Mouse (Mus musculus): Measurements from ENCODE around the gene Gatad1. TPM values are rescaled to one million over a fixed set of nuclear protein-coding genes. Genes with fewer than 3 reads are reported as not detected.

Gene Gatad1
- polyA plus RNA-seq (2015; fragmentation: Nextera tagmentation; extraction: Ambion mirVana): 45.7 and 46.0 TPM in 2 replicates

DNA sequence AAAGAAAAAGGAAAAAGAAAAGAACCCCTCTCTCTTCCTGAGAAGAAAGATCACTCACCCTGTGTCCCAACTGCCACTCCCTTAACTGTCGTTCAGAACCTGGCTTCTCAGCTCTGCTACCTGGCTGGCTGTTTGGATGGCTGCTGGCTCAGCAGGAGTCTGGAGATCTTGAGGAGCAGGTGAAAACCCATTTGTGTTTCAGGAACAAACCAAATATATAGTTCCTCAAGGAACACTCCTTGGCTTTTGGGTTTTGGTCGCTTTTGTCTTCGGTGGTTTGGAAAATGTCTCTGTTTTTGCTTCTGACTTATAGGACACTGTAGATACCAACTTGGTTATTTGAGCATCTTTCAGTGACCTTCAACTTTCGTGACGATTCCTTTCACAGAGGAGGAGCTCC is at the start of gene Gatad1:
TSS of gene Gatad1 (minus strand) at position 101 of the 400 bp plus-strand sequence.
- H3K4me1 ChIP-seq (ENCODE audit: control insufficient read depth, insufficient read depth, low read length): no peaks in the 10 kb centered on the region
- no peak within 1 kb of the TSS for H3K27ac ChIP-seq (ENCODE audit: low read length)
- H3K36me3 ChIP-seq (ENCODE audit: control insufficient read depth, insufficient read depth, low read length): no peaks in the 10 kb centered on the region
- H3K9ac ChIP-seq (ENCODE audit: low read length): no peak within 1 kb of the TSS
- H3K4me2 ChIP-seq (ENCODE audit: low read depth, low read length): no peak within 1 kb of the TSS
- H3K9me3 ChIP-seq (replicated peaks; ENCODE audit: control insufficient read depth, low read length): no peaks in the 10 kb centered on the region
- no peak within 1 kb of the TSS for H3K4me3 ChIP-seq (replicated peaks; ENCODE audit: low read length)
- no peak for ATAC-seq (ENCODE audit: insufficient read depth, low FRiP score)
- 72% methylated on average over 5 of the region's 5 CpGs for WGBS
- H3K27me3 ChIP-seq (ENCODE audit: control insufficient read depth, insufficient read depth, low read length): no peaks in the 10 kb centered on the region

DNA sequence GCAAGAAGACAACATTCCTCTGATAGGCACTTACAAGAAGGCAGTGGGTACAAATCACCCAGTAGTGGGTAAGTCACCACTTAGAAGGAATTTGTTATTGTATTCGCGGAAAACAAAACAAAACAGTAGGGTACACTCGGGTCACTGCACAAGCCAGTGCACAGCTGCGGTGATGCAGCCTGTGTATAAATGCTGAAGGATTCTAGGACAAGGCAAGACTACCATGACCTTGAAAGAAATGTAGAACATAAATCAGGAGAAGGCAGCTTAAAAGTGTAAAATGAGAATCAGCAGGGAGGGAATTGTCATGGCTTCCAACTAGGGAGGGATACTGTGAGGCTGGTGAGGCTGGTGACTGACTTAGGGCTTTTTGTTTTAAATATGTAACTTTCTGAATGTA is 45.2 kb upstream of the Gatad1 start:
- H3K4me3 ChIP-seq (replicated peaks; ENCODE audit: low read length): no peak overlapping the region
- no peak overlapping the region for H3K27ac ChIP-seq (ENCODE audit: low read length)
- H3K36me3 ChIP-seq (ENCODE audit: control insufficient read depth, insufficient read depth, low read length): peaks cover 9% of the 10 kb centered on the region; the same call in 1 of the 2 replicates
- no peaks in the 10 kb centered on the region for H3K9me3 ChIP-seq (replicated peaks; ENCODE audit: control insufficient read depth, low read length)
- no peak for ATAC-seq (ENCODE audit: insufficient read depth, low FRiP score)
- no peak overlapping the region for H3K4me2 ChIP-seq (ENCODE audit: low read depth, low read length)
- no peak overlapping the region for H3K9ac ChIP-seq (ENCODE audit: low read length)
- H3K4me1 ChIP-seq (ENCODE audit: control insufficient read depth, insufficient read depth, low read length): no peaks in the 10 kb centered on the region
- 86% methylated on average over 4 of the region's 4 CpGs for WGBS
- H3K27me3 ChIP-seq (ENCODE audit: control insufficient read depth, insufficient read depth, low read length): no peaks in the 10 kb centered on the region

DNA sequence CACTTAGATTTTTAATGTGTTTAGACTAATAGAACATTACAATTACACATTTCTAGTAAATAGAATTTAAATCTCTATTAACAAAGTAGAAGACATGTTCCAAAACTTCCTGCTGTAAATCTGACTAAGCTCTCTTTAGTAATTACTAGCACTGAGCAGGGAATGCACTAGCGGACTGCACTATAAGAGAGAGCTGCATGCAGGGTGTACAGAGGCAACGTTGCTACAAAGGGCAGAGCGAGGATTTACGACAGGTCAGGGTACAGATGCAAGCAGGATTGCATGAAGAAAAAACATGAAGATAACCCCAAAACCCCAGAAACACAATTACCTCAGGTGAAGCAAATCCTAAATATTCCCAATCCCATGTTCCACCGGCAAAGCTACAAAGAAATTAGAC is 43.0 kb upstream of the Gatad1 start:
- H3K27ac ChIP-seq (ENCODE audit: low read length): no peak overlapping the region
- H3K4me2 ChIP-seq (ENCODE audit: low read depth, low read length): no peak overlapping the region
- peaks cover 9% of the 10 kb centered on the region; the same call in 1 of the 2 replicates for H3K36me3 ChIP-seq (ENCODE audit: control insufficient read depth, insufficient read depth, low read length)
- no peak overlapping the region for H3K4me3 ChIP-seq (replicated peaks; ENCODE audit: low read length)
- no peaks in the 10 kb centered on the region for H3K4me1 ChIP-seq (ENCODE audit: control insufficient read depth, insufficient read depth, low read length)
- H3K27me3 ChIP-seq (ENCODE audit: control insufficient read depth, insufficient read depth, low read length): no peaks in the 10 kb centered on the region
- WGBS: 92% methylated on average over 5 of the region's 5 CpGs
- ATAC-seq (ENCODE audit: insufficient read depth, low FRiP score): no peak
- no peak overlapping the region for H3K9ac ChIP-seq (ENCODE audit: low read length)
- H3K9me3 ChIP-seq (replicated peaks; ENCODE audit: control insufficient read depth, low read length): no peaks in the 10 kb centered on the region

DNA sequence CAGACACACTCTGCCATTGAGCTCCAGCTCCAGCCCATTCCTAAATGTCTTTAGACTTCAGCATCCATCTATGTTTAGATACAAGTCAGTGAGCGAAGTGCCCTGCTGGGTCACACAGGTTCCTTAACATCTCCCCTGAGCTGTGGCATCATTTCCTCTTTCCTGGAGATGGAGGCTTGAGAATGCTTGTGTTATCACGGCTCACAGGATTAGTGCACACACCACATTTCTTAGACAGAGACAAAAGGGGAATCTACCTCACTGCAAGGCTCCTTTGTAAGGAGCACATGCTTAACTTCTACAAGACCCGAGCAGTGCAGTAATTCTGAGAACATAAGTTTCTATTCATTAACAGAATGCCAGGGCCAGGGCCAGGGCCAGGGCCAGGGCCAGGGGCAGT is 39.0 kb upstream of the Gatad1 start:
- 78% methylated on average over 3 of the region's 3 CpGs for WGBS
- Histone ChIP-seq H3K4me1 (ENCODE audit: control insufficient read depth, insufficient read depth, low read length) (no peaks in the 10 kb centered on the region), H3K36me3 (ENCODE audit: control insufficient read depth, insufficient read depth, low read length) (peaks cover 7% of the 10 kb centered on the region; the same call in 1 of the 2 replicates)

GRCm38 (mm10) chr5:3695191-3695590 is 38.2 kb upstream of the Gatad1 start:
- Histone ChIP-seq H3K4me1 (ENCODE audit: control insufficient read depth, insufficient read depth, low read length) (no peaks in the 10 kb centered on the region), H3K27ac (ENCODE audit: low read length) (no peak overlapping the region), H3K36me3 (ENCODE audit: control insufficient read depth, insufficient read depth, low read length) (peaks cover 7% of the 10 kb centered on the region; the same call in 1 of the 2 replicates), H3K4me3 (replicated peaks; ENCODE audit: low read length) (no peak overlapping the region), H3K9me3 (replicated peaks; ENCODE audit: control insufficient read depth, low read length) (no peaks in the 10 kb centered on the region), H3K9ac (ENCODE audit: low read length) (no peak overlapping the region), H3K27me3 (ENCODE audit: control insufficient read depth, insufficient read depth, low read length) (no peaks in the 10 kb centered on the region), H3K4me2 (ENCODE audit: low read depth, low read length) (no peak overlapping the region)
- 85% methylated on average over 4 of the region's 4 CpGs for WGBS
- no peak for ATAC-seq (ENCODE audit: insufficient read depth, low FRiP score)

More for the DNA sequence above, 39.0 kb upstream of the Gatad1 start:
- Histone ChIP-seq H3K27ac (ENCODE audit: low read length) (no peak overlapping the region), H3K4me3 (replicated peaks; ENCODE audit: low read length) (no peak overlapping the region), H3K9ac (ENCODE audit: low read length) (no peak overlapping the region), H3K27me3 (ENCODE audit: control insufficient read depth, insufficient read depth, low read length) (no peaks in the 10 kb centered on the region), H3K9me3 (replicated peaks; ENCODE audit: control insufficient read depth, low read length) (no peaks in the 10 kb centered on the region), H3K4me2 (ENCODE audit: low read depth, low read length) (no peak overlapping the region)
- ATAC-seq (ENCODE audit: insufficient read depth, low FRiP score): no peak

- 92% methylated on average over 9 of the region's 9 CpGs for WGBS
- Histone ChIP-seq H3K9me3 (replicated peaks; ENCODE audit: control insufficient read depth, low read length) (no peaks in the 10 kb centered on the region), H3K27me3 (ENCODE audit: control insufficient read depth, insufficient read depth, low read length) (no peaks in the 10 kb centered on the region), H3K4me1 (ENCODE audit: control insufficient read depth, insufficient read depth, low read length) (no peaks in the 10 kb centered on the region), H3K4me3 (replicated peaks; ENCODE audit: low read length) (no peak overlapping the region), H3K36me3 (ENCODE audit: control insufficient read depth, insufficient read depth, low read length) (peaks cover 4% of the 10 kb centered on the region; the same call in 1 of the 2 replicates), H3K27ac (ENCODE audit: low read length) (no peak overlapping the region), H3K4me2 (ENCODE audit: low read depth, low read length) (no peak overlapping the region), H3K9ac (ENCODE audit: low read length) (no peak overlapping the region)
- ATAC-seq (ENCODE audit: insufficient read depth, low FRiP score): no peak
Measured at GRCm38 (mm10) chr5:3692956-3693355, 36.0 kb upstream of the Gatad1 start.

- H3K27me3 ChIP-seq (ENCODE audit: control insufficient read depth, insufficient read depth, low read length): no peaks in the 10 kb centered on the region
- H3K4me1 ChIP-seq (ENCODE audit: control insufficient read depth, insufficient read depth, low read length): no peaks in the 10 kb centered on the region
- no peak overlapping the region for H3K27ac ChIP-seq (ENCODE audit: low read length)
- no peak overlapping the region for H3K9ac ChIP-seq (ENCODE audit: low read length)
- no peaks in the 10 kb centered on the region for H3K9me3 ChIP-seq (replicated peaks; ENCODE audit: control insufficient read depth, low read length)
- H3K4me2 ChIP-seq (ENCODE audit: low read depth, low read length): no peak overlapping the region
- 89% methylated on average over 3 of the region's 3 CpGs for WGBS
- no peak for ATAC-seq (ENCODE audit: insufficient read depth, low FRiP score)
- H3K4me3 ChIP-seq (replicated peaks; ENCODE audit: low read length): no peak overlapping the region
- no peaks in the 10 kb centered on the region; the same call in 1 of the 2 replicates for H3K36me3 ChIP-seq (ENCODE audit: control insufficient read depth, insufficient read depth, low read length)
Measured at GRCm38 (mm10) chr5:3691283-3691682, 34.3 kb upstream of the Gatad1 start.

- ATAC-seq (ENCODE audit: insufficient read depth, low FRiP score): no peak
- no peak overlapping the region for H3K4me2 ChIP-seq (ENCODE audit: low read depth, low read length)
- H3K9me3 ChIP-seq (replicated peaks; ENCODE audit: control insufficient read depth, low read length): no peaks in the 10 kb centered on the region
- H3K4me1 ChIP-seq (ENCODE audit: control insufficient read depth, insufficient read depth, low read length): no peaks in the 10 kb centered on the region
- no peak overlapping the region for H3K27ac ChIP-seq (ENCODE audit: low read length)
- no peak overlapping the region for H3K4me3 ChIP-seq (replicated peaks; ENCODE audit: low read length)
- H3K36me3 ChIP-seq (ENCODE audit: control insufficient read depth, insufficient read depth, low read length): no peaks in the 10 kb centered on the region; the same call in 1 of the 2 replicates
- WGBS: 89% methylated on average over 8 of the region's 8 CpGs
- no peaks in the 10 kb centered on the region for H3K27me3 ChIP-seq (ENCODE audit: control insufficient read depth, insufficient read depth, low read length)
- H3K9ac ChIP-seq (ENCODE audit: low read length): no peak overlapping the region
Measured at GRCm38 (mm10) chr5:3688298-3688697, 31.3 kb upstream of the Gatad1 start.

GRCm38 (mm10) chr5:3669938-3670554 is 13.1 kb upstream of the Gatad1 start:
- WGBS: 83% methylated on average over 6 of the region's 6 CpGs
- Histone ChIP-seq H3K36me3 (ENCODE audit: control insufficient read depth, insufficient read depth, low read length) (no peaks in the 10 kb centered on the region), H3K4me3 (replicated peaks; ENCODE audit: low read length) (no peak overlapping the region), H3K4me1 (ENCODE audit: control insufficient read depth, insufficient read depth, low read length) (no peaks in the 10 kb centered on the region), H3K4me2 (ENCODE audit: low read depth, low read length) (no peak overlapping the region), H3K27ac (ENCODE audit: low read length) (no peak overlapping the region), H3K27me3 (ENCODE audit: control insufficient read depth, insufficient read depth, low read length) (no peaks in the 10 kb centered on the region), H3K9ac (ENCODE audit: low read length) (no peak overlapping the region), H3K9me3 (replicated peaks; ENCODE audit: control insufficient read depth, low read length) (no peaks in the 10 kb centered on the region)
- ATAC-seq (ENCODE audit: insufficient read depth, low FRiP score): no peak
